Mouse (Mus musculus): Measurements from ENCODE around the gene Tmem19.

DNA sequence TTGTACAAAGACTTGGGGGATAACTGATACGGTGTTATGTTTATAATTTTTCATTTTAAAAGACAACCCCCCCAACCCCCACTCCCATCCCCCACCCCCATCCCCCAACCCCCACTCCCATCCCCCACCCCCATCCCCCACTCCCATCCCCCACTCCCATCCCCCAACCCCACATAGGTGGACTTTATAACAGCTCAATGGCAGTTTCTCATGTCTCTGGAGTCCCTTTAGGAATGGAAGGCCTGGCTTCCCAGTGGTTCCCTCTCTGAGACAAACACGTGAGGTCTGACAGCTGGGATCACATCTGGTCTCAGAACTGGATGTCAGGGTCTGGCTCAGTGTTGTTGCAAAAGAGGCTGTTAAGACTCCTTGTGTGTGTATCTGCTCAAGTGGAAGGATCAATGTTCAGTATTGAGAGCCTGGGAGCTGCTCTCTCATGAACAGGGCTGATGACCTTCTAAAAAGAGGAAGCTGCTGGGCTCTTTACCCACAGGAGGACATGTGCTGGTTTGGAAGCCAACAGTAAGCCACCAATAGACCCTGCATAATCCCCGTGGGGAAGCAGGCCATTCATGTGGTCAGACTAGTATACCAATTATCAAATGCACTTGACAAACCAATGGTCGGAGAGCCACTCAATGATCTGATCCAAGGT lies 19.4 kb downstream of the Tmem19 start:
- TF ChIP-seq CTCF (IDR thresholded peaks at IDR 0.05; ENCODE audit: borderline replicate concordance, insufficient read depth, low read depth, low read length) (no peak), POLR2A (IDR thresholded peaks at IDR 0.05; ENCODE audit: borderline replicate concordance, insufficient read depth, low read length) (no peak)

Measured in cerebellum, adult 2 months (tissue).